Mouse (Mus musculus): ENCODE measurements around the gene Pin4. TPM values are rescaled to one million over a fixed set of nuclear protein-coding genes. Genes with fewer than 3 reads are reported as not detected.
"Not testable (repeated sequence)": the region's sequence is repeated elsewhere in the genome, so short reads cannot be mapped to it uniquely, and the experiment has no call there.

Pin4 gene
- polyA plus RNA-seq, 1 experiment from 2014 or later = 51.0 TPM

DNA sequence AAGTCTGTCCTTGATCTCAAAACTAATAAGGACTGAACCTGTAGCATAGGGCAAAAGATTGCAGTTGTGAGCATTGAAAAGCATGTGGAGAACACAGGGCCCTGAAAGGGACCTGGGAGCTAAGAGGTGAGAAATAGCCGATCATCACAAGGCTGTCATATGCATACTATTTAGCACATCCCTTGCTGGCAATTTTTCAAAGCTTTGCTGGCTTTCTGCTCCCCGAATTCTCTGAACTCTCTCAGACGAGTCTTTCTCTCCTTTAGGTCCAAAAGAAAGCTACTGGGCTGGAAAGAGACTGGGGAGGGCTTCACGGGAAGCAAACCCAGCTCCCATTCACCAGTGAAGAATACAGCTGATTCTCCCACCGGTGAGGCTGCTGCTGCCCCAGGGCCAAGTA is 36.9 kb upstream of the Pin4 start:
- no peak overlapping the region for H3K9ac ChIP-seq
- H3K4me2 ChIP-seq = no peak overlapping the region
- H3K36me3 ChIP-seq = peaks cover 11% of the 10 kb centered on the region; the same call in 1 of the 2 replicates
- H3K4me1 ChIP-seq (replicated peaks) = no peaks in the 10 kb centered on the region
- H3K27ac ChIP-seq = no peak overlapping the region
- no peak overlapping the region for H3K4me3 ChIP-seq
- no peaks in the 10 kb centered on the region for H3K9me3 ChIP-seq (replicated peaks)
- H3K27me3 ChIP-seq = peaks cover 3% of the 10 kb centered on the region; the same call in 1 of the 2 replicates
- no peak for ATAC-seq (replicated peaks; ENCODE audit: insufficient number of reproducible peaks, insufficient read depth, low FRiP score, low read depth)
- WGBS = 64% methylated on average over 5 of the region's 5 CpGs

DNA sequence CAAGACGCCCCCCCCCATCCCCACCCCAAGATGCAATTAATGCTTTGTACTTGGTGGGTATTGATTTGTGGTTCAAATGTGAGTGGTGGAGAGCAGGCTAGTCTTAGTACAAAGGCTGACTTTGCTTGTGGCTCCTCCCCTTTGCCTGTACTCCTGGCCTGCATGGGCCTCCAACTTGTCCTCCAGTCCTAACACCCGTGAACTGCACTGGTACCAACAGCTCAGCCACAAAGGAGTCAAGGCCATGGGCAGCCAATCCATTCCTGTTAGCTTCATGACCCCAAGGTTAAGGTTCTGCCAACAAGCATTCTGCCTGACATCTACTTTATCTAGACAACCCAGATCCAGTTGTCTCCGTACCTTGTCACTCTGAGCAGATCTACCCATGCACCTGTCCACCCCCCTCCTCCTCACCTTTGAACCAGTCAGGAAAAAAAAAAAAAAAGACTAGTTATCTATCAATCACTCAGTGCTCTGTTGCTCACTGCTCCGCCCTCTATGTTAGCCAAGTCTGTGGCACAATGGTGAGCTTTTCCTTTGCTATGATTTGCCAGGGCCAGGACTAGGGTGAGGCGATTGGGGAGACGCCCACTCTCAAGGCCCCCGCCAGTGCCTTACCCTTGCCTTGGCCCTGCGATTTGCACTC is 33.3 kb upstream of the Pin4 start:
- Histone ChIP-seq H3K9ac (no peak overlapping the region), H3K27ac (no peak overlapping the region), H3K27me3 (peaks cover 3% of the 10 kb centered on the region; the same call in 1 of the 2 replicates), H3K4me3 (no peak overlapping the region), H3K4me1 (replicated peaks) (no peaks in the 10 kb centered on the region), H3K9me3 (replicated peaks) (no peaks in the 10 kb centered on the region), H3K36me3 (no peaks in the 10 kb centered on the region), H3K4me2 (no peak overlapping the region)
- no peak for ATAC-seq (replicated peaks; ENCODE audit: insufficient number of reproducible peaks, insufficient read depth, low FRiP score, low read depth)
- 86% methylated on average over 8 of the region's 8 CpGs for WGBS

DNA sequence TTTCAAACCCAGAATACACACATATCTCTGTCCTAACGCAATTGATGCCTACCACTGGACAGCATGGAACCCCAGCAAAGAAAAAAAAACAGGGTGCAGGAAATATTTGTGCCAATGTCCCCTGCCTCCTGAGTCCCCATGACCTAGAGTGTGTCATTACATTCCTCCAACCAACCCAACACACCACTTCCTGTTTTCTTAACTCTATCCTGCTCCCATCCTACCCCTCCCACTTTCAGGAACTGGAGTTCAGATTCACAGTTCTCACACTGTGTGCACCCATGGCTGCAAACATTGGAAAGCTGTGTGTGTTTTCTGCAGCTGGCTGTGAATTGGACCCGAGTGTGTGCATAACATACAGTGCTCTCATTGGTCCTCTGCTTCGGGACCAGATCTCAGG is 28.6 kb upstream of the Pin4 start:
- Histone ChIP-seq H3K4me2 (no peak overlapping the region), H3K9me3 (replicated peaks) (no peaks in the 10 kb centered on the region), H3K27ac (no peak overlapping the region), H3K27me3 (peaks cover 3% of the 10 kb centered on the region; the same call in 1 of the 2 replicates), H3K4me3 (no peak overlapping the region), H3K4me1 (replicated peaks) (no peaks in the 10 kb centered on the region), H3K9ac (no peak overlapping the region), H3K36me3 (no peaks in the 10 kb centered on the region)
- WGBS = 66% methylated on average over 3 of the region's 3 CpGs
- no peak for ATAC-seq (replicated peaks; ENCODE audit: insufficient number of reproducible peaks, insufficient read depth, low FRiP score, low read depth)

DNA sequence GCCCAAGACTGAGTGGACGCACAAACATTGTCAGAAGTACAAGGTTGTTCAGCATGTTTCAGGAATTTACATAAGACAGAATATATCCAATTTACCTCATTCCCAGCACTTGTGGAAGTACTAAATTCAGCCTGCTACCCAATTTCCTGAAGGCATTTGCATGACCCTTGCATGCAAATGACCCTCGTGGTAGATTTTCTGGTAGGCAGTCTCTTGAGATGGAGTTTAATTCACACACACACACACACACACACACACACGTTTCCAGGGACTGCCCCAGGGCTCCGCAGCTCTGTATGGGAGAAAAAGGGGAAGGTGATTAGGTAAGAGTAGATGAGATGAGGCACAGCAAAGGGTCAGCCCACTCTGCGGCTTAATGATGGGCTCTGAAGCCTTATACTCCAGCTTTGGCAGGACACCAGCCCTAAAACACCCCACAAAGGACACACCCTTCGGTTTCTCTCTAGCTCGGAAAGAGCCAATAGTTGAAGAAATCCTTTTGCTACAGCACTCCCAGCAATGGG is 24.8 kb upstream of the Pin4 start:
- Histone ChIP-seq H3K27ac (no peak overlapping the region), H3K9ac (no peak overlapping the region), H3K4me2 (no peak overlapping the region), H3K27me3 (no peaks in the 10 kb centered on the region), H3K36me3 (no peaks in the 10 kb centered on the region), H3K4me3 (no peak overlapping the region), H3K9me3 (replicated peaks) (no peaks in the 10 kb centered on the region), H3K4me1 (replicated peaks) (no peaks in the 10 kb centered on the region)
- ATAC-seq (replicated peaks; ENCODE audit: insufficient number of reproducible peaks, insufficient read depth, low FRiP score, low read depth) = no peak
- 70% methylated on average over 7 of the region's 7 CpGs for whole genome bisulfite sequencing

DNA sequence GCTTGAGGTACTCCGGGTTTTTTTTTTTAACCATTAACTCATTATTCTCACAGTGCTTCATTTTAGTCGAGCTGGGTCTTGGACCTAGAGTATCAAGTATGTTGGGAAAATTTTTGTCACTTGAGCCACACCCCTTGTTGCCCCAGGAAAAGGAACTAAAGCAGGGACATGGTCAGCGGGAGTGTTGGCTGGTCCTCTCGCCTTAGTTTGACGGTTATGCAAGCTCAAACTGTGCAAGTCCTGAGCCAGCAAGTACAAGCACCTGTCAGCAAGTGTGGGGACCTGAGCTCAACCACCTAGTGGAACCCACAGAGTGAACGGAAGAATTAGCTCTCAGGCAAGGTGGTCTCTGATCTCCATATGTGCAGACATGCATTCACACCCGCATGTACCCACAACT is 17.4 kb upstream of the Pin4 start:
- Histone ChIP-seq H3K4me2 (no peak overlapping the region), H3K9ac (no peak overlapping the region), H3K27ac (no peak overlapping the region), H3K9me3 (replicated peaks) (no peaks in the 10 kb centered on the region), H3K4me1 (replicated peaks) (no peaks in the 10 kb centered on the region), H3K27me3 (no peaks in the 10 kb centered on the region), H3K4me3 (no peak overlapping the region), H3K36me3 (no peaks in the 10 kb centered on the region)
- ATAC-seq (replicated peaks; ENCODE audit: insufficient number of reproducible peaks, insufficient read depth, low FRiP score, low read depth) = no peak
- WGBS = 51% methylated on average over 7 of the region's 7 CpGs

DNA sequence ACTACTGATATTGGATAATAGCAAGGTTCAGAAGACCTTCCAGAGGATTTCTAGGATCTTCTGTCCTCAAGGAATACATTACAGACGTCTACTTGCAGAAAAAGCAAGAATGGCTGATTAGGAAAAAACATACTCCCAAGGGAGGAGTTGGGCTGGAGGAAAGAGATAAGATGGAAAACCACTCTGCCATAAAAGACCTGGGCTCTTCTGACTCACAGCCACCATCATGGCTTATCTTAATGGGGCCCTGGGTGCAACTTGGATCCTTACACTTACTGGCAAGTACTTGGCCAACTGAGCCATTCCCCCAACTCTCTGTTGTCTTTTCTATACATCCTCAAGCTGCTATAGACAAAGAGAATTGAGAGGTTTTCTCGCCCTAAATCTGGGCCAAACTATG is 15.4 kb upstream of the Pin4 start:
- not testable (repeated sequence) for H3K27me3 ChIP-seq; H3K9me3 ChIP-seq (replicated peaks); H3K36me3 ChIP-seq; ATAC-seq (replicated peaks; ENCODE audit: insufficient number of reproducible peaks, insufficient read depth, low FRiP score, low read depth); H3K4me2 ChIP-seq; H3K4me3 ChIP-seq; H3K9ac ChIP-seq; H3K27ac ChIP-seq; H3K4me1 ChIP-seq (replicated peaks)
- 48% methylated on average over 2 of the region's 2 CpGs for WGBS

DNA sequence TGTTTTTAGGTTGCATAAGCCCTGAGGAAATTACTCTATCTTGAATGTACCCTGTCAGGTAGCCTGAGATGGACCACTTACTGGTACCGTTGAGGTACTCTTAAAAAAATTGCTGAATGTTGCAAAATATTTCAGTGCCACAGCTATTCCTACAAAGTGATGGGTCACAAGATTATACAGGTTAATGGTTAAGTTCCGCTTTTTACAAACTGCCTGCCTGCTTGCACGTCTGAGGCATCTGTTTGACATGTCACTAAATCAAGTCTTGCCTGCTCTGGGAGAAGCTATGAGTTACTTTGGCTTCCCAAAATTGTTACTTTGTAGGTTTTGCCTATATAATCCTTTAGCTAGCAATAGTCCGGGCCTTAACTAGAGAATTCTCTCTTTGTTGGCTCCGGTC is 9.9 kb upstream of the Pin4 start:
- not testable (repeated sequence) for H3K9ac ChIP-seq; H3K4me3 ChIP-seq; H3K4me1 ChIP-seq (replicated peaks); ATAC-seq (replicated peaks; ENCODE audit: insufficient number of reproducible peaks, insufficient read depth, low FRiP score, low read depth); H3K36me3 ChIP-seq; H3K4me2 ChIP-seq; H3K9me3 ChIP-seq (replicated peaks); H3K27ac ChIP-seq; H3K27me3 ChIP-seq
- WGBS = 69% methylated on average over 5 of the region's 5 CpGs

DNA sequence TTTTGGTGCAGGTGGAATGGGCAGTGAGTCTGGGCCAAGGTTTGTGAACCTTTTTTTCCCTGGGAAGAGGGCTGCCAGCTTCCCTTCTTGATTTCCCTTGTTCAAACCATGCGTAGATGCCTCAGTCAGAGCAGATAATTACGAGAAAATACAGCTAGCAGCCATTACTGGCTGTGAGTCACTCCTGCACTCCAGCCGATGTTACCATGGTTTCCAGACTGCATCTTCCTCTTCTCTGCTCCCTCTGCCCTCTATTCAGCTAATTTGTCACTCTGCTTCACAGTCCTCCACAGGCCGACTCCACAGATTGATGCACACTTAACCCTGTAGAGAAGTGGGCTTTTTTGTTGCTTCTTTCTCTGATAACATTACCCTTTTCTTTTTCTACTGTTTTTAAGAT is 3.6 kb upstream of the Pin4 start:
- ATAC-seq (replicated peaks; ENCODE audit: insufficient number of reproducible peaks, insufficient read depth, low FRiP score, low read depth) = no peak
- 51% methylated on average over 4 of the region's 4 CpGs for WGBS
- no peak overlapping the region for H3K27ac ChIP-seq

DNA sequence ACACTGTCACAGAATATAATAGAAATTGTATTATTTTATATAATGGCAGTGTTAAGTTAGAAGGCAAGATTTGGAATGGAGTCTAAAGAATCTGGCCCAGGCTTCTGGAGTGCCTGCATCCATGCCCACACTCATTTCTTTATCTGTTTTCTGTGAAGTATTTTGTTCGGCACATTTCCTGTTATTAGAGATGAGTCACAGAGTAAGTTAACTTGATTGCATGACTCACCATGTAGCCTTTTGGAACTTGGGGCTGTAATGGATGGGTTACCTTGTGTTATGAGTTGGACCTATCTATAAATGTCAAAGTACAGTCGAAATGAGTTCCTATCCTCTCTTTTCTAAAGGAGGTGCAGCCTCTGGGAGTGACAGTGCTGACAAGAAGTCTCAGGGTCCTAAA is 2.1 kb downstream of the Pin4 start:
- Histone ChIP-seq H3K9me3 (replicated peaks) (no peaks in the 10 kb centered on the region), H3K4me3 (no peak overlapping the region), H3K27me3 (no peaks in the 10 kb centered on the region), H3K9ac (no peak overlapping the region), H3K27ac (no peak overlapping the region), H3K36me3 (peaks cover 7% of the 10 kb centered on the region; the same call in 1 of the 2 replicates), H3K4me1 (replicated peaks) (peaks cover 3% of the 10 kb centered on the region; the same call in 1 of the 2 replicates), H3K4me2 (no peak overlapping the region)
- ATAC-seq (replicated peaks; ENCODE audit: insufficient number of reproducible peaks, insufficient read depth, low FRiP score, low read depth) = no peak
- 77% methylated on average over 2 of the region's 2 CpGs for WGBS

More for the DNA sequence above, 3.6 kb upstream of the Pin4 start:
- no peaks in the 10 kb centered on the region for H3K36me3 ChIP-seq
- H3K4me2 ChIP-seq = no peak overlapping the region
- no peaks in the 10 kb centered on the region for H3K9me3 ChIP-seq (replicated peaks)
- H3K4me3 ChIP-seq = no peak overlapping the region
- H3K4me1 ChIP-seq (replicated peaks) = peaks cover 3% of the 10 kb centered on the region; the same call in 1 of the 2 replicates
- no peaks in the 10 kb centered on the region for H3K27me3 ChIP-seq
- no peak overlapping the region for H3K9ac ChIP-seq

DNA sequence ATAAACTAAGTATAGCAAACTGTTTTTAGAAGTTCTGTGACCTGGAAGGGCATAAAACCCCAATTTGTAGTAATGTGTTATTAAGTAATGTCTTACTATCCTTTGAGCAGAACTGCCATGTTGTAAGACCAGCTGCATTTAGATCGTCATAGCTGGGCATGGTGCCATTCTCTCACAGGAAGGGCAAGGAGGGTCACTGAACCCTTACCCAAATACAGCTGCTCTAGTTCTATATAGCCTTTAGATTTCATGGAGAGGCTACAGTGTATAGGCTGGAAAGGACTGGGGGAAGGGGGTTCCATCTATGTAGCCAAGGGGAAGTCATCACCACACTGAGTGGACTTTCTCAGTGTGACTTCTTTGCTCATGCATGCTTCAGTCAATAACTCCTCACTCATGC is 21.9 kb downstream of the Pin4 start:
- 60% methylated on average over 1 of the region's 1 CpGs for WGBS
- Histone ChIP-seq H3K4me3 (no peak overlapping the region), H3K4me2 (no peak overlapping the region), H3K9me3 (replicated peaks) (no peaks in the 10 kb centered on the region), H3K27me3 (no peaks in the 10 kb centered on the region), H3K36me3 (peaks cover 5% of the 10 kb centered on the region; the same call in 1 of the 2 replicates), H3K9ac (no peak overlapping the region), H3K27ac (no peak overlapping the region), H3K4me1 (replicated peaks) (no peaks in the 10 kb centered on the region)
- ATAC-seq (replicated peaks; ENCODE audit: insufficient number of reproducible peaks, insufficient read depth, low FRiP score, low read depth) = no peak

DNA sequence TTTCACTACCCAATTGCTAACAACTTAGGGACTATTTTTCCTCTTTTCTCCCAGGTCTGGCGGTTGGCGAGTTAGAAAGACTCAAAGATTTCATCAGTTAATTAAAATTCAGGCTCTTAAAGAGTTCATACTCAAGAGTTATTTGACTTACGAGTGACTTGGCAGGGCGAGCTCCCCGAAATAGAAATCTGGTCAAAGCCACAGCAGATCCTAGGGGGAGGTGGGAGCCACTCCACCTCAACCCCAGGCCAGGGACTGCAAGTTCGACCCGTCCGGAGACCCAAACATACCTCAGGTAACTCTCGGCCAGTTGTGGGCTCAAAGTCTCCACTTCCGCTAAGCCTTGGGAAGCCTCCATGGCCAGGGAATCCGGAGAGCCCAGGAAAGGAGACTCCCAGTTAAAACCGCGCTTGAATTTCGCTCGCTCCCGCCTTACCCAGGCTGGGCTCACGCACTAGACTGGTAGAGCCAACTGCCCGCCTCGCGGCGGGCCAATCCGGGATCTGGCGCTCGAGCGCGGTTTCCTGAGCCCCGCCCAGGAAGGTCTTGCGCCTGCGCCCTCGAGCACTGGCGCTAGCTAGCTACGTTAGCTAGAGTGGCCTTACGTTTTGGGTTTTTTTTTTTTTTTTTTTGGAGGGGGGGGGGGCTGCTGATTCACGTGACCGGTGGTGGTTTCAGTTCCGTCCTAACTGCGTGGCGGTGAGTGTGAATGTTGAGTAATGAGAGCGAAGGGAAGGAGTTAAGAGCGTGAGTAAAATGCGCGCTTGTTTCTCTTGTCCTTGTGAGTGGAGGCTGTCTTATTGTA is 37.6 kb downstream of the Pin4 start, which contains the start of gene Ercc6l:
Gene Ercc6l, minus strand, starts transcription at position 474 of the 805 bp plus-strand sequence.
- ATAC-seq (replicated peaks; ENCODE audit: insufficient number of reproducible peaks, insufficient read depth, low FRiP score, low read depth) = peak; percentile 100
- WGBS = 5% methylated on average over 42 of the region's 42 CpGs
- peak within 1 kb of the TSS; percentile 57 for H3K9ac ChIP-seq

More for the DNA sequence above, 37.6 kb downstream of the Pin4 start, which contains the start of gene Ercc6l:
- Histone ChIP-seq H3K4me1 (replicated peaks) (no peaks in the 10 kb centered on the region), H3K36me3 (no peaks in the 10 kb centered on the region), H3K4me2 (peak within 1 kb of the TSS; percentile 60), H3K9me3 (replicated peaks) (no peaks in the 10 kb centered on the region), H3K27me3 (no peaks in the 10 kb centered on the region), H3K27ac (peak within 1 kb of the TSS; percentile 79), H3K4me3 (peak within 1 kb of the TSS; percentile 58)
